Mouse (Mus musculus): ENCODE measurements around the gene Pofut2. TPM values are rescaled to one million over a fixed set of nuclear protein-coding genes. Genes with fewer than 3 reads are reported as not detected.

Pofut2 gene
- total RNA-seq, 2 experiments from 2014 or later = 29.5 to 30.1 TPM

DNA sequence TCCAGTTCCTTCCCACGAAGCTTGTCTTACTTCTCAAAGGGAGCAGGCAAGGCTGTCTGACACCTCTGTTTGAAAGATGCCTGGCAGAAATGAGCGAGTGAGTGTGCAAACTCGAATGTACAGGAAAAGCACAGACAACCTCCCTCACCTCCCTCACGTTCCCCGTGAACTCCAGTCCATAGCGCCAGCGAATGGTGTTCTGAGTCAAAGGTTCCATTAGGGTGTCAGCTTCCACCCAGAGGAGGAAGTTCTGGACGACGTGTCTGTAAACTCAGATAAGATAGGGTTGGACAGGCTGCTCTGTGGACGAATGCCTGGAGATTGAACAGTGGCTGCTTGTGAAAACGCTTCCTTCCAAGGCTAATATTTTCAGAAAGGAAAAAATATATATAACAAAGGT, 37.9 kb upstream of the Pofut2 start:
- no peak for DNase-seq (ENCODE audit: low spot score in 2 of 2)
- no peak overlapping the region for H3K27ac ChIP-seq
- no peak overlapping the region for H3K4me3 ChIP-seq
- TF ChIP-seq CTCF (conservative IDR thresholded peaks at IDR 0.05) = no peak

GRCm38 (mm10) chr10:77222963-77223552, 36.0 kb upstream of the Pofut2 start:
- H3K27ac ChIP-seq = no peak overlapping the region
- DNase-seq (ENCODE audit: low spot score in 2 of 2) = no peak
- no peak for TF ChIP-seq CTCF (conservative IDR thresholded peaks at IDR 0.05)
- no peak overlapping the region for H3K4me3 ChIP-seq

DNA sequence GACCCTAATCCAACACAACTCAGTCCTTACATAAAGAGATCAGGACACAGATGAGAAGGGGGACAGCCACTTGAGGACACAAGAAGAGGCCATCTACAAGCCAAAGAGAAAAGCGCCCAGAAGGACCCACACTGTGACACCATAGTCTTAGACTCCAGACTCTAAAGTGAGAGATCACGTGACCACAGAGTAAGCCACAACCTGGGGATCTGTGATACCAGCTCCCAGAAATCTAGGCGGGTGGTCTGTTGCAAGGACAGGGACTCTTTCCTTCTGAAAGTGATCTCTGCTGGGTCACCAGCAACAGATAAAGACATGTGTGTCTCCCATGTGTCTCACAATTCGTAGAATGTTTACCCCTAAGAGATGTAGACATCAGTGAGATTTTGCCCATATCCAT, 34.6 kb upstream of the Pofut2 start:
- Histone ChIP-seq H3K27ac (no peak overlapping the region), H3K4me3 (no peak overlapping the region)
- no peak for TF ChIP-seq CTCF (conservative IDR thresholded peaks at IDR 0.05)
- DNase-seq (ENCODE audit: low spot score in 2 of 2) = no peak

- DNase-seq (ENCODE audit: low spot score in 2 of 2) = peak in 1 of 2 experiments; percentile 44
- TF ChIP-seq CTCF (conservative IDR thresholded peaks at IDR 0.05) = no peak
- Histone ChIP-seq H3K4me3 (no peak overlapping the region), H3K27ac (no peak overlapping the region)
Observed at GRCm38 (mm10) chr10:77225414-77225813, 33.6 kb upstream of the Pofut2 start.

DNA sequence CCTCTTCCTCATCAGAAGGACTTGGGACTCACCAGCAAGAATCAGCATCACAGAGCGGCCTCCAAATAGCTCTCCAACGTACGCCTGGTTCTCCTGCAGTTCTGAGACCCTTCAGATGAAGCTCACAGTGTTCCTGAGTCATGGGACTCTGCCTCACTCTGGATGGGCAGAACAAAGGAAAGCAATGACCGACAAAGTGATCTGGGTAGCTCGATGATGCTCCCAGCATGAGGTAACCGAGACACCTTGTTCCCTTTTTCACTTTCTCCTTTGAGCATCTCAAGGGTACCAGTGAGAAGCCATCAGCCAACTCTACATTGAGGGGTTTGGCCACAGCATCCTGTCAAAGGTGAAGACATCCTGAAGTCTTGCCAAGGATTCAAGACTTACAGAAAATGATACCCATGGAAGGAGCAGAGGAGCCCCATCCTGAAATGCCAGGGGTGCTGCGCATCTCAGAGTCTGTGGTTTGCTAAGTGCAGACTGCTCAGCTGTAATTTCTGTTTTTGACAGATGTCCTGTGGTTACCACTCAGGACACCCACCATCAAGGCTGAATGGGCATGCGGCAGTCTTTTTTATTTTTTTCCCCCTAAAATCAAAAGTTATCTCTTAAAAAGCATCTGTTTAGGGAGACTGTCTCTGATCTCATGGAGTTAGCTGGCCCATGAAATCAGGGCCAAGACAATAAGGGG, 32.9 kb upstream of the Pofut2 start:
- Histone ChIP-seq H3K4me3 (no peak overlapping the region), H3K27ac (no peak overlapping the region)
- DNase-seq (ENCODE audit: low spot score in 2 of 2) = no peak
- no peak for TF ChIP-seq CTCF (conservative IDR thresholded peaks at IDR 0.05)

DNA sequence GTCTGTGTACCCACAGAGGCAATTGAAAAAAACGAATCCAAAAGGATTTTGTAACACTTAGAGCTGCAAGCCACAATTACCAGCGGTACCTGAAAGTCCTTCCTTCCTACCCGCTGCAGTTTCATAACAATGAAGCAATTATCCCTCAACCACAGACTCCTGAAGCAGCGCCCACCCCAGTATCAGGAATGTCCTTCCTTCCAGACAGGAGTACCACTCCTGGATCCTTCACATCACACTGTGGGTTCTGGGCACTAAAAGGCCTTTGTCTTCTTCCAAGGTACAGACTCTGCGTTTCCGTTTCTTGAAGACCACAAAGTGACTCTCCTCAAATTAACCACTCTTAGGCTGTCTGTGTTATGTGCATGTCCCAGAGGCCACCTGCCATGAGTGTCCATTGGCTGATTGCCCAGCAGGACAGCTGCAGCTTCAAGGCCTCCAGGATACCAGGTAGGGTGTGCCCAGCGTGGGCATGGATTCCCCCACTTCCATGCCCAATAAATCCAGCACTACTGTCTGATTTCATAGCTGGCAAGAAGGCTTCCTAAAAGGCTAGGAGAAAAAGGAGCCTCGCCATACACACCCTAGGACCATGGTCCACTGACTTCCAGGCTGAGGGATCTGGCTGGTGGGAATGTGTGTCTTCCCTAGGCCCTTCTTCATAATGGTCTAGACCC, 32.2 kb upstream of the Pofut2 start:
- H3K27ac ChIP-seq = no peak overlapping the region
- H3K4me3 ChIP-seq = no peak overlapping the region
- DNase-seq (ENCODE audit: low spot score in 2 of 2) = no peak
- TF ChIP-seq CTCF (conservative IDR thresholded peaks at IDR 0.05) = no peak

DNA sequence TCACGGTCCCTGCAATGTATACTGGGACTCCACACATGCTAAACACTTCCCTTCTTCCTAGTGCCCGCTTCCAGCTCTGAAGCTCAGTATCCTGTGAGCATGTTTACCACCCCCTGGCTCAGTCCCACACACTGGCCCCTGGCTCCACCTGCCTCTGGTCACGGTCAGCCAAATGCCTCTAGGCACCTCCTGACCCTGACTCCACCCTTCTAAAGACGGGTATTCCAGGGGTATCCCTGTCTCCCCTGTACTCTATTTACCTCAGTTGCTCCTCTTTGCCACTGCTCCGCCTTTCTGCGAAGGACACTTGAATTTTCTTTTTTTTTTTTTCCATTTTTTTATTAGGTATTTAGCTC, 31.7 kb upstream of the Pofut2 start:
- DNase-seq (ENCODE audit: low spot score in 2 of 2) = no peak
- TF ChIP-seq CTCF (conservative IDR thresholded peaks at IDR 0.05) = no peak
- H3K4me3 ChIP-seq = no peak overlapping the region
- no peak overlapping the region for H3K27ac ChIP-seq

- Histone ChIP-seq H3K27ac (no peak overlapping the region), H3K4me3 (no peak overlapping the region)
- TF ChIP-seq CTCF (conservative IDR thresholded peaks at IDR 0.05) = no peak
- DNase-seq (ENCODE audit: low spot score in 2 of 2) = no peak
Observed at GRCm38 (mm10) chr10:77229609-77230595, 29.1 kb upstream of the Pofut2 start.

DNA sequence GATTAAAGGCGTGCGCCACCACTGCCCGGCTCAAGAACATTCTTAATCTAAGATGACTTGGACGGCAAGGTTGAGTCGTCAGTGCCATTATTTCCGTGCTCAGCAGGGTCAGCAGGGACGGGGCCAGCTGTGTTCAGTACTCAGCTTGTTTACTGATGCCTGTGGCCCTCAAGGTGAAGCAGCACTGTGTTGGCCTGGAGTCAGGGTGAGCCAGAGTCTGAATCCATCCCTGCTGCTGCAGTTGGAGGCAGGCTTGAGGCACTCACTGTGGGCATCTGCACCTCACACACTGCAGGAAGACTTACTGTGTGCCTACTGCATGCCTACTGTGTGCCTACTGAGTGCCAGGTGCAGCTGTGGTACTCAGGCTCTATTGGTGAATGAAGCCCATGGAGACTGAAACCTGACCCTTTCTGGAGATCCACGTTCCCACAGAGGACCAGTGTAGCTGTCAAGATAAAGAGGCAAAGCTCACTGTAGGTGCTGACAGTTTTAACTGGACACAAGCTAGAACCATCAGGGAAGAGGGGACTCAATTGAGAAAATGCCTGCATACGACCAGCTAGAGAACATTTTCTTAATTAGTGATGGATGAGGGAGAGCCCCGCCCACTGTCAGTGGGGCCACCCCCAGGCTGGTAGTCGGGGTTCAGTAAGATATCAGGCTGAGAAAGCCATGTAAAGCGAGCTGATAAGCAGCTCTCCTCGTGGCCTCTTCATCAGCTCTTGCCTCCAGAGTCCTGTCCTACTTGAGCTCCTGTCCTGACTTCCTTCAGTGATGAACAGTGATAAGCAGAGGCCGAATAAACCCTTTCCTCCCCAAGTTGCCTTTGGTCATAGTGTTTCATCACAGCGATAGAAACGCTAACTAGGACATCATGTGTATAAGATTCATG, 26.9 kb upstream of the Pofut2 start:
- no peak for DNase-seq (ENCODE audit: low spot score in 2 of 2)
- Histone ChIP-seq H3K27ac (no peak overlapping the region), H3K4me3 (no peak overlapping the region)
- no peak for TF ChIP-seq CTCF (conservative IDR thresholded peaks at IDR 0.05)

- TF ChIP-seq CTCF (conservative IDR thresholded peaks at IDR 0.05) = no peak
- H3K4me3 ChIP-seq = no peak overlapping the region
- DNase-seq (ENCODE audit: low spot score in 2 of 2) = no peak
- no peak overlapping the region for H3K27ac ChIP-seq
Observed at GRCm38 (mm10) chr10:77233230-77233629, 25.8 kb upstream of the Pofut2 start.

DNA sequence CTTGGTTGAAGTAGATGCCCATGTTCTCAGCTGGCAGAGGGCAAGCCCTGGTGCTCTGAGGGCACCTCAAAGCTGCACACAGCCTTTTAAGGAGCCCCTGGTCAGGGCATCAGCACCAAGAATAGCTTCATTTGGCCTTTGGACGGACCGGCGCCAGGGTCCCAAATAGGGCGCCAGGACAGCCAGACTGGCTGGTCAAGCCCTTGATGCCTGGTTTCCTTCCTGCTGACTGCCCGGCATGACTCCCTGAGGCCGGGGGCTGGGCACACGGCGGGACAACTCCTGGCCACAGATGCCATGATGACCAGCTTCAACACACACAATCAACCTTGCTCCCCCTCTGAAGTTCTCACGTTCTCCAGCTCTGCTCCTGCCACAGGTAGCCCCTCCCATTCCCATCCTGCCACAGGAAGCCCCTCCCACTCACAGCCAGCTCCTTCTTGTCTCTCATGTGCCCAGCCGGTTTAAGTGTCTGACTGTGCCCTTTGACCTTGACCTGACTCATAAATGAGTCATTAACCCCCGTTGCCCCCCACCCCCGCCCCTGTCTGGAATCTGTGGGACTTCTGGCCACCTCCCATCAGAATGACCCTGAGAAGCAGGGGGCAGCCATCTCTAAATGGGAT, 23.9 kb upstream of the Pofut2 start:
- Histone ChIP-seq H3K4me3 (no peak overlapping the region), H3K27ac (no peak overlapping the region)
- DNase-seq (ENCODE audit: low spot score in 2 of 2) = no peak
- no peak for TF ChIP-seq CTCF (conservative IDR thresholded peaks at IDR 0.05)

All from layer of hippocampus, adult 2 months (tissue).